Mouse (Mus musculus) CD4-positive, CD25-positive, alpha-beta regulatory T cell, adult 4 months (primary cell): ENCODE data around the gene Spg7. TPM values are rescaled to one million over a fixed set of nuclear protein-coding genes. Genes with fewer than 3 reads are reported as not detected.
"Not testable (repeated sequence)": the region's sequence is repeated elsewhere in the genome, so short reads cannot be mapped to it uniquely, and the experiment has no call there.

Experiments
- ATAC-seq: one replicate; pipeline ENCODE4 v1.8.0; 2017
- polyA plus RNA-seq, 2 experiments: library from polyadenylated mRNA; unstranded; fragments of 100-300 nt; shearing (Covaris generic); gene quantifications; one replicate each; pipeline ENCODE4 v1.2.1; 2017

Gene Spg7
- polyA plus RNA-seq, 2 experiments from 2014 or later: 24.4 to 29.0 TPM

DNA sequence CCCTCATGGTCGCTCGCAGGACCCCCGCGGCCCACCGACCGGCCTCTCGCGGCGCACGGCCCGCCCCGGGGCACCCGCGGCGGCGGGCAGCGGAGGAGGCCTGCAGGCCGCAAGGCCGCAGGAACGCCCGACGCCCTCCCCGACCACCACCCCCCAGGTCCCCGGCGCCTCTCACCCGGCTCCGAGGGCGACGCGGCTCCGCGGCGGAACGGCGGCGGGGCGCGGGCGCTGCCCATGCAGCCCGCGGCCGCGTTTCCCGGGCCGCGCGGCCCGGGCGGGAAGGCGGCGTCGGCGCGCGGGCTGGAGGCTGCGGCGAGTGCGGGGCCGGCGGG, 21.0 kb upstream of the Spg7 start:
- ATAC-seq: no peak

GRCm38 (mm10) chr8:123042158-123042973, 20.4 kb upstream of the Spg7 start, which contains the start of gene Ankrd11:
Gene Ankrd11, minus strand, starts transcription at chr8:123042277.
- ATAC-seq: peak; percentile 86

- ATAC-seq: no peak
Measured at GRCm38 (mm10) chr8:123042974-123043625, 19.6 kb upstream of the Spg7 start.

DNA sequence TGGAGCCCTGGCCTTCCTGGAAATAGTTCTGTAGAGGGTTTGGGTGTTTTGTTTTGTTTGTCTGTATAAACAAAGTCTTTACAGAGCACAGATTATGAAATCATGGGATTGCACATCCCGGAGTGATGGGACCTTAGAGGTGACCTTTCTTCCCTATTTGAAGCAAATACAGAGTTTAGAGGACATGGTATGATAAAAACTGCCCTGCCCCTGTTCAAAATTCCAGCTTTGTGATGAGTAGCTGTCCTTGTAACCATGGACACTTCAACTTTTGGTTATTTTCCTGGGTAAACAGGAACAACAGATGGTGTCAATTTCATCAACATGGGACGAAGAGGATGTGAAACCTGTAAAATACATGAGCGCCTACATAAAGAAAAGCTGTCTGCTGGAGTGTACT, 18.8 kb upstream of the Spg7 start:
- no peak for ATAC-seq

DNA sequence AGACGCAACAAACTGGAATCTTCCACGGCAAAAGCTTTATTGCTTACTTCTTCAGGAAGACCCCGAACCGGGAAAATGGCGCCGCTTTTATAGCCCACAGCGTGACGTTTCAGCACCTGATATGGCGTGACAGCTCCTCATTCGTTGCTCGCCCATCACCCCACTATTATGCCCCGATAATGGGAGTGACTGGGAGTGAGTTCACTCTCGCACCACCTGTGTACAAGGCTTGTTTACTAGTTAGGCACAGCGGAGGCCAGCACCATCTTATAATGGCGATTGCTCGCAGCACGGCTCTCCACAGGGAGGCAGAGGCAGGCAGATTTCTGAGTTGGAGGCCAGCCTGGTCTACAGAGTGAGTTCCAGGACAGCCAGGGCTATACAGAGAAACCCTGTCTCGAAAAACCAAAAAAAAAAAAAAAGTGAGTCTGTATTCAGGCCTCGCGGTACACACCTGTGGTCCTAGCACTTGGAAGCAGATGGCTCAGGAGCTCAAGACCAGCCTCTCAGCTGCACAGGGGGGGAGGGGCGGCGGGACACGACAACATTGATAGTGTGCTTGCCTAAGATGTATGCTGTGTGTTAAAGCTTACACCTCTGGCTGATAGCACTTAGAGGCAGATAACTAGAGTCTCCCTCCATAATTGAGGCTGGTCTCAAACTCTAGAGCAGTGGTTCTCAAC, 17.9 kb upstream of the Spg7 start:
- not testable (repeated sequence) for ATAC-seq

DNA sequence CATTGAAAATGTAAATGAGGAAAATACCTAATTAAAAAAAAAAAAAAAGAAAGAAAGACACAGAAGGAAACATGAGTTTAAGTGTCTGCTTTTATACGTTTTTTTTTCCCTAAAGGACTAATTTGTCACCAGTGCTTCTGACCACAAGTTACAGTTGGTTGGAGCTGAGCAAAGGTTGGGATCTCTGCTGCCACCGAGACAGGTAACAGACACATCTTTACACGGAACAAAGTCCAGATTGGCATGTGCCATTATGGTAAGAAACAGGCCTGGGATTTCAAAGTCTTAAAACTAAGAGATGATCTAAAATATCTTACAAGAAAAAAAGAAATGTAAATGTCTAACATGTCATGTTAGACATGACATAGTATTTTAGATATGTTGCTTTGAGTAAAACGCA, 16.0 kb upstream of the Spg7 start:
- ATAC-seq: no peak

GRCm38 (mm10) chr8:123047827-123048226, 14.9 kb upstream of the Spg7 start:
- ATAC-seq: no peak

DNA sequence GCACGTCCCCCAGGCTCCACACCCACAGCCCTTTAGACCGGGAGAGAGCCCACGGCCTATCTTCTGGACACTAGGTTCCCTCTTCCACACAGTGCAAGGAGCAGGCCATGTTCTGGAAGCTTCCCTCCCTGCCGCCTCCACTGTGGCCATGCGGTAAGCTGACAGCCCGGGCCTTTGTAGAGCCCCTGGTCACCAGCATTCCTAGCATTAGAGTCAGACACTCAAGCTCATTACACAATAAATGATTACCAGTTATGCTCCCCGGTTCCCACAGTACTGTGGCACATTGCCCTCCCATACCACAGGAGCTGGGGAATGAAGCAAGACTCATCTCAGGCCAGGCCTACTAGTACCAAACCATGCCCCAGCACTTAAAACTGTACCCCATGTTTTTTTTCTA, 14.3 kb upstream of the Spg7 start:
- ATAC-seq: no peak

- ATAC-seq: peak; percentile 51
Measured at GRCm38 (mm10) chr8:123051458-123051857, 11.3 kb upstream of the Spg7 start.

DNA sequence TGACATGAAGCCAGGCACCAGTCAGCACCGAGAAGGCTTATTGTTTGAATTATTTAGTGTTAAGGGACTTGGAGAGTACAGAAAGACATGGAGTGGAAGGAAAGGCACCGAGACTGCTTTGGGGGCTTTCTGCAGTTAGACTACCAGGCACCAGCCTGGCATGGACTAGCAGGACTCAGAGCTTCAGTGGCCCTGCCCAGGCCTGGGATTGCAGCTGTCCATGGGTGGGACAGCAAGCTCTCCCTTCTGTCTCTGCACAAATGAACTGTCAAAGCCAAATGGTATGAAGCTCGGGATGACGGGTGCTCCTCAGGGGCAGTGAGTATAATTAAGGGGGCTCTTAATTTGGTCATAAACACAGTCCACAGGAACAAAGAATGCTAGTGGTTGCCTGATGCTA, 1.3 kb downstream of the Spg7 start:
- ATAC-seq: no peak

GRCm38 (mm10) chr8:123064809-123065213, 2.1 kb downstream of the Spg7 start:
- peak; percentile 56 for ATAC-seq

DNA sequence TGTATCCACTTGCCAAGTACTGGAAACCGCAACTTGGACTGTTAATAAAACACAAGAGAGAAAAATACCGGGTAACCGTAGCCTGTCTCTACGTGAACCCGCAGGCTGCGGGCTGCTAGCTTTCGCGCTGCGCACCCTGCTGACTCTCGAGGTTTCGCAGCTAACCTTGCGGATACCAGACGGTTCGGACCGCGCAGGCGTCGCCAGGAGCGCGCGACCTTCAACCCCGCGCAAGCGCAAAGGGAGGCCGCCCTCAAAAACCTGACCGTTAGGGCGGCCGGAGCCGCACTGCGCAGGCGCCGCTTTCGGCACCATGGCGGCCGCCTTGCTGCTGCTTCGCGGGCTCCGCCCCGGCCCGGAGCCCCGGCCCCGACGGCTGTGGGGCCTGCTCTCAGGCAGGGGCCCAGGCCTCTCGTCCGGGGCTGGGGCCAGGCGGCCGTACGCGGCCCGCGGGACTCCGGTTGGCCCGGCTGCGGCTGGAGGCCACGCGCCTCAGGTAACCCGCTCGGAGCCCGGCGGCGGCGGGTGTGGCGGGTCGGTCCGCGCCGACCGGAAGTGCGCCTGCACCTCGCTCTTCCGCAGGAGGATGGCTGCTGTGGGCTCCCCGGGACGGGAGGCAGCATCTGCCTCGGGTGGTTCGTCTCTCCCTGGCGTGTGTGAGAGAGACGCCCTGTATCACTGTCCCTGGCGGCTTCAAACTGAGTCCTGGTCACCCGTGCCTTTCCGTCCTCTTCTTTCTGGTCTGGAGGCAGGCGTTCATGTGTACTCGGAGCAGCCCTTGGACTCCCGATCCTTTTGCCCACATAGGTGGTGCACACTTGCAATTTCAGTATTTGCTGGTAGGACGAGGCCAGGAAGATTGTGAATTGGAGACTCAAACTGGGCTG, 2.7 kb downstream of the Spg7 start:
- peak; percentile 81 for ATAC-seq

DNA sequence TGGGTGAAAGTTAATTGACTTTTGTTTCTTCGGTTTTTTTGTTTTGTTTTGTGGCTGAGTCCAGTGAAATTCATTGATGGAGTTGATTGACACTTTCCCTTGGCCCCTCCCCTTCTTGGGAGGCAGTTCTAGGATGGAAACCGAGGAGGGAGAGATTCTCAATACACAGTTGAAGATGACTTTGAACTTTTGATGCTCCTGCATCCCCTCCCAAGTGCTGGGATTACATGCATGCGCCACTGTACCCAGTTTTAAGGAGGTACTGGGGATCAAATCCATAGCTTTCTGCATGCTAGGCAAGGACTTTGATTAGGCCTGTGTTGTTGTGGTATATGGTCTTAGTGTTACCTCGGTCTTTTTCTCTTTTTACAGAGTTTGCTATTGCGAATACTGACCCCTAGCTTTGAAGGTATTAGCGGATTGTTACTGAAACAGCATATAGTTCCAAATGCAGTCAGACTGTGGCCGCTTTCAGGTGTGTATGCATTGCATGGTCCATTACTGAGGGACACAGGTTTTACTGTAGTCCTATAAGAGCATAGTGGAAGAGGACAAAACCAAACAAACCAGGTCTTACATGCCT, 3.5 kb downstream of the Spg7 start:
- no peak for ATAC-seq

DNA sequence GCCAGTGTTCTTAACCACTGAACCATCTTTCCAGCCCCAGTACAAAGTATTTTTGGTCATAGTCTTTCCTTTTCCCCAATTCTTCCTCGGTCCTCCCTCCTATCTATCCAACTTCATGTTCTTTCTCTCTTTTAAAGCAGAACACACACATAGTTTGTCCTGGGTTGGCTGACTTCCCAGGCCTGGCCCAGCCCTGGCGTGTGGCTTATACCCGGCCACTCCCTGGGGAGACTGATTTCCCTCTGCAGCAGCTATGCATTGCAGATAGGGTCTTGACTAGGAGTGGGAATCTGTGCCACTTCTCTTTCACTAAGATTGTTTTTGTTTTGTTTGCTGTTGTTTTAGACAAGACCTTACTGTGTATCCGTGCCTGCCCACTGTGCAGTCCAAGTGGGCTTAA, 8.4 kb downstream of the Spg7 start:
- no peak for ATAC-seq

DNA sequence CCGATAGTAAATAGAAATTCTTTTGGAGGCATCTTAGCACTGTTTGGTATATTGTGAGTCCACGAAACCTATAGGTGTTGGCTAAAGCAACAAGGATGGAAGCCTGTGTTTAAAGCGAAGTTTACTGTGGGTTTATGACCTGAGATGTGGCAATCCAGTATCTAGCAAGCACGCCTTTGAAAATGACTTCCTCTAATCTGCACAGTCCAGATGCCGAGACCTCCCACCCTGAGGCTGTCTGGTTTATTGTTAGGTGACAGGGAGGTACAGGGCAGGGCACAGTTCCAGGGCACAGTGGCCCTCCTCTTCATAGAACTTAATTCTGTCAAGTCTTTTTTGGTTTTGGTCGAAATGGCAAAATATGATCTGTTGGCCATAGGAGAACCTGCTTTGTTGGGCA, 14.5 kb downstream of the Spg7 start:
- ATAC-seq: no peak

DNA sequence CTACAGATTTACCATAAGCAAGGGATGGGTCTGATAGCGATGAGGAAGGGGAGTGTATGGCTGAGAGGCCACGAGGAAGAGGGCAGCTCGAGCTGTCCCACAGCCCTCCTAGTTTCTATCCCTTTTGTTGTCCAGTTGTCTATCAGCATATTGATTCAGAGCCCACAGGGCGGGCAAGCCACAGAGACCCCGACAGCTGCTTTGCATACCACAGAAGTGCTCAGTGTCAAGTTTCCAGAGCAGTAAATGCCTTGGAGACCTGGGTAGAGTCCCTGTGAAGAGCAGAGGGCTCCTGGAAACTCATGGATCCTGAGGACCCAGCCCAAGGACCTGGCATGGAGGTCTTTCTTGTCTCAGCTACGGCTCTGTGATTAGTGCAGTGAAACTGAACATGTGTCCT, 20.3 kb downstream of the Spg7 start:
- ATAC-seq: no peak

GRCm38 (mm10) chr8:123083610-123084009, 20.9 kb downstream of the Spg7 start:
- ATAC-seq: no peak

DNA sequence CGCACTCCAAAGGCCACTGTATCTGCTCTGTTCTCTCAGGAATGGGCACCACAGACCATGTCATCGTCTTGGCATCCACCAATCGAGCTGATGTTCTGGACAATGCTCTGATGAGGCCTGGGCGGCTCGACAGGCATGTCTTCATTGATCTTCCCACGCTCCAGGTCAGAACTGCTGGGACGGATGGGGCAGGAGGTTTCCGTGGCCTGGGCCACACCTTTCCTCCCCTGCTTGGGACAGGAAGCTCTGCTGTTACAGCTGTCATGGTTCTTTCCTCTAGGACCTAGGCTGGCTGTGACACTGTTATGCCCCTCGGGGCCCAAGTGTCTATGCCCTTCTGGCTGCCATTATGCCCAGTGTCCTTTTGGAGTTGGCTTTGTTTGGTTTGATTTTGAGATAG, 24.5 kb downstream of the Spg7 start:
- ATAC-seq: no peak

GRCm38 (mm10) chr8:123097216-123097615, 34.5 kb downstream of the Spg7 start:
- no peak for ATAC-seq

DNA sequence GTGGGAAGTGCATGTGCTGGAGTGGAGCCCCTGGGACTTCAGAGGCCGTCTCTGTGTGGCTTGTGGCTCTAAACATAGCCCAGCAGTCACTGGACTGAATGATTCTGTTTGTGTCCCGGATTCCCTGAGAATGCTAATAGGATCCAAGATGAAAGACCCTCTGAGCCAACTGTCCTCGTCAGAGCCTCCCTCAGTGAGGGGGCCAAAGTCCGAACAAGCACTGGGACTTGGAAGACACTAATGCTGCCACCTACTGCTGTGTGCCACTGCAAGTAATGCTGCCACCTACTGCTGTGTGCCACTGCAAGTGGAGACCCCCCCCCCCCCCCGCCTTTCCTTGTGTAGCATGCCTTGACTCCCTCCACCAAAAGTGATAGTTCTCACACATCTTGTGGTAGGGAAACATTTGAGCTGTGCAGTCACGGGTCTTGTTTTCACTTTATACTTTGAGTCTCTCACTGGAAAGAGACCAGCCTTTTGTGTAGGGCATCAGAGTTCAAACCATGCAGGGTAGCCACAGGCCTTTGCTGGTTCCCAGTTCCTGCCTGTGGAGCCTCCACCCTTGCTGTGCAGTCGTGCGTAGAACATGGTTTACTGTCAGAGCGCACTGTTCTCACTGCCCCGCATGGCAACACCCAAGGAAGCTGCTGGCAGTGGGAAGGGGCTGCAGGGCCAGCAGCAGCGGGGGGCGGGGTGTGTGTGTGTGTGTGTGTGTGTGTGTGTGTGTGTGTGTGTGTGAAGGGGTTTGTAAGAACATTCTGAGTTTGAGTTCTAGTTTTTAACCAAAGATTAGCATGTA, 35.2 kb downstream of the Spg7 start:
- no peak for ATAC-seq

DNA sequence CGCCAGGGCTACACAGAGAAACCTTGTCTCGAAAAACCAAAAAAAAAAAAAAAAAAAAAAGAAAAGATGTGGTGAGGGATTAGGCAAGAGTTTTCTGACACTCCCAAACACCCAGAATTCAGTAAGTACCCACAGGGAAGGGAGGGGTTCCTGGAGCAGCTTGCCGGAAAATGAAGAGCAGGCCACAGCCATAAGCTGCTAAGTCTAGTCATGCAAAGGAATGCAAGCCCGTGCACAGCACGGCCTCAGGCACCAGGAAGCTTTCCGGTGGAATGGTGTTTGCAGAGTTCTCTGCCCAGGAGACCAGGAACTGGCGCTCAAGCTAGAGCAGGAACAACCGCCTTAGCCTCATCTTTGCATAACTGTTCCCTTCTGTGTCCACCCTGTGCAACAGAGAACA, 37.5 kb downstream of the Spg7 start:
- ATAC-seq: no peak

GRCm38 (mm10) chr8:123101244-123101643, 38.5 kb downstream of the Spg7 start:
- no peak for ATAC-seq
